Mouse (Mus musculus) embryonic stem cell, embryonic (primary cell): Measurements from ENCODE around the gene Dscam.

ENCODE experiments used
- CTCF ChIA-PET, 4 experiments: fragments of 300-600 bp in 2 of 4; fragments of 350-600 bp in 2 of 4; sonication (Branson Sonifier 250); formaldehyde crosslinking; loops; one replicate each; lab custom pipeline; 2022; ENCODE audit warnings: inconsistent platforms in 2 of 4; lab: Charles Lee
- POLR2A ChIA-PET, 4 experiments: fragments of 300-600 bp in 2 of 4; fragments of 350-600 bp in 2 of 4; sonication (Branson Sonifier 250); formaldehyde crosslinking; loops; one replicate each; lab custom pipeline; 2022; ENCODE audit warnings: antibody characterized with exemption in 4 of 4, inconsistent platforms in 1 of 4; lab: Charles Lee

The Dscam gene

GRCm38 (mm10) chr16:96620402-96620801, 550.1 kb downstream of the Dscam start:
- POLR2A ChIA-PET, result no interaction called here
- CTCF ChIA-PET, result no interaction called here

GRCm38 (mm10) chr16:96617772-96618171, 552.8 kb downstream of the Dscam start:
- ChIA-PET POLR2A (no interaction called here), CTCF (no interaction called here)

- ChIA-PET POLR2A (no interaction called here), CTCF (no interaction called here)
Measured at GRCm38 (mm10) chr16:96613275-96613674, 557.3 kb downstream of the Dscam start.

- ChIA-PET CTCF (interaction anchor here (0.7 to 1.5 kb wide), 6 partner anchors 143 to 393 kb away, joined by 3 to 5 read pairs (median 3); no protein-coding TSS in a partner anchor), POLR2A (interaction anchor here in 1 of 4 experiments (0.6 kb wide), 1 partner anchor 136 kb away, joined by 3 read pairs; no protein-coding TSS in a partner anchor)
Measured at GRCm38 (mm10) chr16:96610806-96611205, 559.7 kb downstream of the Dscam start.

GRCm38 (mm10) chr16:96602206-96602605, 568.3 kb downstream of the Dscam start:
- CTCF ChIA-PET, result interaction anchor here in 1 of 4 experiments (0.6 kb wide), 1 partner anchor 544 kb away, joined by 3 read pairs; no protein-coding TSS in a partner anchor
- POLR2A ChIA-PET, result no interaction called here

- POLR2A ChIA-PET, result interaction anchor here in 1 of 4 experiments (0.6 to 1.1 kb wide), 2 partner anchors 13 to 420 kb away, joined by 3 to 4 read pairs; no protein-coding TSS in a partner anchor
- CTCF ChIA-PET, result interaction anchor here in 1 of 4 experiments (0.9 kb wide), 1 partner anchor 22 kb away, joined by 4 read pairs; no protein-coding TSS in a partner anchor
Measured at GRCm38 (mm10) chr16:96600791-96601190, 569.8 kb downstream of the Dscam start.

- ChIA-PET POLR2A (interaction anchor here in 1 of 4 experiments (1.1 kb wide), 1 partner anchor 15 kb away, joined by 3 read pairs; no protein-coding TSS in a partner anchor), CTCF (interaction anchor here in 2 of 4 experiments (0.6 to 0.9 kb wide), 2 partner anchors 23 to 99 kb away, joined by 4 read pairs; no protein-coding TSS in a partner anchor)
Measured at GRCm38 (mm10) chr16:96599401-96600060, 571.0 kb downstream of the Dscam start.

GRCm38 (mm10) chr16:96575841-96576240, 594.7 kb downstream of the Dscam start:
- POLR2A ChIA-PET, result no interaction called here
- CTCF ChIA-PET, result no interaction called here

- CTCF ChIA-PET, result no interaction called here
- POLR2A ChIA-PET, result interaction anchor here in 1 of 4 experiments (0.8 kb wide), 1 partner anchor 1492 kb away, joined by 3 read pairs; no protein-coding TSS in a partner anchor
Measured at GRCm38 (mm10) chr16:96567428-96567827, 603.1 kb downstream of the Dscam start.

- CTCF ChIA-PET, result interaction anchor here in 1 of 4 experiments (0.6 kb wide), 1 partner anchor 800 kb away, joined by 4 read pairs; no protein-coding TSS in a partner anchor
- POLR2A ChIA-PET, result no interaction called here
Measured at GRCm38 (mm10) chr16:96563350-96564257, 606.9 kb downstream of the Dscam start.

GRCm38 (mm10) chr16:96559796-96560195, 610.8 kb downstream of the Dscam start:
- ChIA-PET POLR2A (no interaction called here), CTCF (no interaction called here)

GRCm38 (mm10) chr16:96558341-96558740, 612.2 kb downstream of the Dscam start:
- ChIA-PET CTCF (no interaction called here), POLR2A (no interaction called here)

GRCm38 (mm10) chr16:96556621-96557020, 613.9 kb downstream of the Dscam start:
- POLR2A ChIA-PET, result no interaction called here
- CTCF ChIA-PET, result no interaction called here

GRCm38 (mm10) chr16:96555412-96555811, 615.1 kb downstream of the Dscam start:
- POLR2A ChIA-PET, result interaction anchor here in 2 of 4 experiments (0.6 kb wide), 2 partner anchors 280 to 561 kb away, joined by 3 to 4 read pairs; no protein-coding TSS in a partner anchor

GRCm38 (mm10) chr16:96552680-96553079, 617.9 kb downstream of the Dscam start:
- POLR2A ChIA-PET, result no interaction called here

More at GRCm38 (mm10) chr16:96555412-96555811, 615.1 kb downstream of the Dscam start:
- CTCF ChIA-PET, result interaction anchor here in 1 of 4 experiments (0.7 kb wide), 1 partner anchor 1205 kb away, joined by 4 read pairs; no protein-coding TSS in a partner anchor

GRCm38 (mm10) chr16:96541056-96541455, 629.5 kb downstream of the Dscam start:
- CTCF ChIA-PET, result no interaction called here
- POLR2A ChIA-PET, result no interaction called here

More at GRCm38 (mm10) chr16:96552680-96553079, 617.9 kb downstream of the Dscam start:
- CTCF ChIA-PET, result interaction anchor here in 1 of 4 experiments (0.6 kb wide), 2 partner anchors 210 to 1336 kb away, joined by 3 to 4 read pairs; no protein-coding TSS in a partner anchor
